Mouse (Mus musculus) G1E-ER4 (cell line): ENCODE data around the gene Gprc5c. TPM values are rescaled to one million over a fixed set of nuclear protein-coding genes. Genes with fewer than 3 reads are reported as not detected.

Experiments
- GATA1 ChIP-seq: IDR thresholded peaks from one replicate; pipeline ENCODE4 v1.8.0; 2012; ENCODE audit warnings: low read length, inconsistent platforms
- polyA plus RNA-seq: library from polyadenylated mRNA; stranded (reverse); fragments of >175 nt; gene quantifications from 2 replicates; pipeline ENCODE4 v1.2.3, GENCODE M21; 2012

The Gprc5c gene
- polyA plus RNA-seq, 1 experiment, result not detected

GRCm38 (mm10) chr11:114822727-114823126 lies 28.2 kb upstream of the Gprc5c start:
- TF ChIP-seq GATA1, result no peak

GRCm38 (mm10) chr11:114823199-114823725 lies 27.7 kb upstream of the Gprc5c start:
- TF ChIP-seq GATA1, result no peak

- TF ChIP-seq GATA1, result no peak
These were observed 24.3 kb upstream of the Gprc5c start for GRCm38 (mm10) chr11:114826686-114827085.

GRCm38 (mm10) chr11:114829499-114830432 lies 21.2 kb upstream of the Gprc5c start:
- TF ChIP-seq GATA1, result no peak

- TF ChIP-seq GATA1, result no peak
These were observed 20.5 kb upstream of the Gprc5c start for GRCm38 (mm10) chr11:114830433-114830773.

- no peak for TF ChIP-seq GATA1
These were observed 17.8 kb upstream of the Gprc5c start for GRCm38 (mm10) chr11:114833166-114833565.

GRCm38 (mm10) chr11:114843818-114844463 lies 7.0 kb upstream of the Gprc5c start:
- TF ChIP-seq GATA1, result no peak

GRCm38 (mm10) chr11:114844464-114845220 lies 6.3 kb upstream of the Gprc5c start:
- TF ChIP-seq GATA1, result no peak

- no peak for TF ChIP-seq GATA1
These were observed 4.6 kb upstream of the Gprc5c start for GRCm38 (mm10) chr11:114846336-114846735.

GRCm38 (mm10) chr11:114847008-114847407 lies 3.9 kb upstream of the Gprc5c start:
- TF ChIP-seq GATA1, result no peak

- no peak for TF ChIP-seq GATA1
These were observed 1.4 kb upstream of the Gprc5c start for GRCm38 (mm10) chr11:114849572-114849971.

GRCm38 (mm10) chr11:114850066-114850451 lies 893 bp upstream of the Gprc5c start:
- TF ChIP-seq GATA1, result no peak

GRCm38 (mm10) chr11:114851269-114851607 lies 286 bp downstream of the Gprc5c start:
- no peak for TF ChIP-seq GATA1

GRCm38 (mm10) chr11:114851608-114852310 lies 807 bp downstream of the Gprc5c start:
- no peak for TF ChIP-seq GATA1
